Mouse (Mus musculus): ENCODE measurements around the gene Trim65.

The Trim65 gene

DNA sequence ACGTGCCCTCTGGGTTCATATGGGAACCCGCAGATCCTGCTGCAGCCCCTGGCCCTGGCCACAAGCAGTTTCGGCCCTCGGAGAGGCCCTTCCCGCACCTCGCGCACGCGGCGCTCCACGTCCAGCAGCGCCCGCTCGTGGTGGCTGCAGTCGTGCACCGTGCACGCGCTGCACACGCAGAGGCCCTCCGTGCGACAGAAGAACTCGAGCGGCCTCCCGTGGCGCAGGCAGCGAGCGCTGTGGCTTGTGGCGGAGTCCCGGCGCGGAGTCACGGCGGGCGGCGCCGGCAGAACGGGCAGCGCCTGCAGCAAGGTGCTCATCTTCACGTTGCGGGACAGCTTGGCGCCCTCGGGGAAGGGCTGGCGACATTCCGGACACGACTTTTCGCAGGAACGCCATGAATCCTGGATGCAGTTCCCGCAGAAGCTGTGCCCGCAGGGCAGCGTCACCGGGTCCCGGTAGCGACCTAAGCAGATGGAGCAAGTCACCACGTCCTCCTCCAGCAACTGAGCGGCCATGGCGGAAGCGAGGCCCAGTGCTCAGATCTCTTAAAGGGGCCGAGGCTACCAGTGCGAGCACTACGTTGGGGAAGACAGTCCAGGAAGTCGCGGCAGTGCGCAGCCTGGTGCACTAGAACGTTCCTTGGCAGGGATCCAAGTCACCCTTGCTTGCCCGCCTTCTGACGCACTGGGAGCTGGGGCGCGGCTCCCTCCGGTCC lies at the start of gene Trim65:
TSS of gene Trim65 (minus strand) at position 641 of the 718 bp plus-strand sequence.
- peak; percentile 73 for DNase-seq (ENCODE audit: low spot score)

DNA sequence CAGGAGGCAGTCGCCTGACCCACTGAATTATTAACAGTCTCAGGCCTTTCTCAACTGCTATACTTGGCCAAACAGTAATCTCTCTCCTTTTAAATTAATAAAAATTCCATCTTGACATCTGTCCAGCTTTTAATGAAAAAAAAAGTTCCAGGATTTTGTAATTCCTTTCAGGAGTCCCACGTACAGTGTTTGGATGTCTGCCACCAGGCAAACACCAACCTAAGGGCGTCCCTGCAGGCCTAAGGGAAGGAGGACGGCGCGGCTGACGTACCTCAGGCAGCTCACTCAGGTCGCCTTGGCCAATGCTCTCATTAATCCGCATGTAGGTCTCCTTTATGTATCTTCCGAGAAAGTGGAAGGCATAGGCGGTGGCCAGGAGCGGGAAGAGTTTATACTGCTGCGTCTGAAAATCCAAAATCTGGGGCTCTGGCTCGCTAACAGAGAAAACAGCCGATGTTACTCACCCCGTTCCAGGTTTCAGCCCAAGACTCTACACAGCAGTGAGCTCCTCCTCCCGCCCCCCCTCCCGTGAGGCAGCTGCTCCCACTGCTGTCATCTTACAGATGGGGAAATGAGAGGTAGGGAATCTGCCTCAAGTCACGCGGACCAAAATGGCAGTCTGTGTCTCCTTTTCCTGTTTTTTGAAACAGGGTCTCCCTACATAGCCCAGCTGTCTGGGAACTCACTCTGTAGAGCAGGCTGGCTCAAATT lies 47.6 kb upstream of the Trim65 start:
- no peak for DNase-seq (ENCODE audit: low spot score)

DNA sequence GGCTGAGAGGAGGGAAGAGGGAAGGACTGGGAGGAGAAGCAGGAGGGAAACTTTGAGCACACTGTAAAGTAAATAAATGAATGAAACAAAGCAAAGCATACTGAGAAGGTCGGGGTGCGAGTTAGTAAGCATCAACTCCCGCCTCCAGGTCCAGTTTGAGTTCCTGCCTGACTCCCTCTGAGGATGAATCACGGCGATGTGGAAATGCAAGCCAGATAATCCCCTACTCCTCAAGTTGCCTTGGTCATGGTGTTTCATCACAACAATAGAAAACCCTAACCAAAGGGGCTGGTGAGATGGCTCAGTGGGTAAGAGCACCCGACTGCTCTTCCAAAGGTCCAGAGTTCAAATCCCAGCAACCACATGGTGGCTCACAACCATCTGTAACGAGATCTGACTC lies 45.1 kb upstream of the Trim65 start:
- no peak for DNase-seq (ENCODE audit: low spot score)

DNA sequence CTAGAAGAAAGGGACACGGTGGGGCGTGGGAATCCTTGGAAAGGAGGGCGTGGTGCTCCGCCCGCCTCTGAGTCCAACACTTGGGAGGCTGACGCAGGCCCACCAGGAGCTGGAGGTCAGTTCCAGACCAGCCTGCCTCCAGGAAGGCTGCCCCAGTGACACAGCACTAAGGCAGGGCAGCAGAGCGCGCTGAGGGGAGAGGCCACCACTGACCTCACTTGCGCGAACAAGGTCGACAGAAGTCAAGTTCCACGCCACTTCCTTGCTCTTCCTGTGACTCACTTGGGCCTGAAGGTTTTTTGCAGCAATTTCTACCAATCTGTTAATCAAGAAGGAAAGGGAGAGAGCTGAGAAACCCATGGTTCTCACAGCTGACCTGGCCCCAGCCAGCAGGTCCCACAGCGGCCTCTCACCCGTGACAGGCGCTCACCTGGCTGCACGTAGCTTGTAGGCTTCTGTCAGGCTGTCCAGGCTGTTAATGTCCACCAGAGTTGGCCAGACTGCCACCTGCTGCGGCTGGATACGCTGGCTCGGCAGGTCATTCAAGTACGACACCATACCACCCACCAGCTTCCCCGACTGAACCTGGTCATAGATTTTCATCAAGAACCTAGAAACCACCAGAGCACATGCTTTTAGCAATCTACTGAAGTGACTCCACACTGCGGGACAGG lies 44.0 kb upstream of the Trim65 start:
- DNase-seq (ENCODE audit: low spot score) = no peak

DNA sequence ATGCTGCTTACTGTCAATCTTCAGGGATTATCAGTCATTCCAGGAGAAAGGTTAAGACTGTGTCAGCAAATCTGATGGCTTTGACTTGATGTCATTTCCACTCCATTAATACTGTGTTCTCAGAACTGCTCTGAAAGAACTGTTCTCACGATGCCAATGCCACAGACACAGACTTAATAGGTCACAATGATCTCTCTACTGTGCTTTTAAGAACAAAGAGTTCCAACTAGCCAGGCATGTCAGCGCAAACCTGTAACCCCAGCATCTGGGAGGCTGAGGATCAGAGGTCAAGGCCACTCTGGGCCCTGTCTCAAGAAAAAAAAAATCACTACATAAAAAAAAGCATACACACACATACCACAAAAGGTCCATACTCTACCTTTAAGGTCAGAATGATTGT lies 41.0 kb upstream of the Trim65 start:
- no peak for DNase-seq (ENCODE audit: low spot score)

DNA sequence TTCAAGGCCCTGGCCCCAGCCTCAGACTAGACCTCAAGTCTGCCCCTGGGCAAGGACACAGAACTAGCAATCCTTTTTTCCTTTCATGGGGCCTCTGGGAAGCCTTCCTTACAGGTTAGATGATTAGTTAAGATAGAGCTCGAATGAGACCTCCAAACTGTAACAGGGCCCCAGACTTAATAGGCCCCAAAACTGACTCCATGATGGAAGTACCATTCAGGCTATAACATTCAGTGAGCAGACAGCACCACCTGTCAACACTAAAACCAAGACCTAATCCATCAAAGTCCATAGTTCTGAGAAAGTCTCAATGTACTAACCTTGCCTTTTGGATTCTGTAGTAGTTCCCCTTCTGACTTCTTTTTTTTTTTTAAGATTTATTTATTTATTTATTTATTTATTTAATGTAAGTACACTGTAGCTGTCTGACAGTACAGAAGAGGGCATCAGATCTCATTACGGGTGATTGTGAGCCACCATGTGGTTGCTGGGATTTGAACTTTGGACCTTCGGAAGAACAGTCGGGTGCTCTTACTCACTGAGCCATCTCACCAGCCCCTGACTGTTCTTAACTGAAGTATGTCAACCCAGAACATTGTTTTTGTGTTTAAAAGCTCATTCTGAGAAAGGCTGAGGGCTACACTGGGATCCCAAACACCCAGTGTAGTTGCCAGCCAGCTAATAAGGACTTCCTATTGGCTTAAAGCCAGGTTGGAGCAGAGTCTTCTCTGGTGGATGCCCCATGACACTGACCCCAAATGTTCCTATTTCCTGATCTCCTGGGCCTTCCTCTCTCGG lies 39.3 kb upstream of the Trim65 start:
- no peak for DNase-seq (ENCODE audit: low spot score)

DNA sequence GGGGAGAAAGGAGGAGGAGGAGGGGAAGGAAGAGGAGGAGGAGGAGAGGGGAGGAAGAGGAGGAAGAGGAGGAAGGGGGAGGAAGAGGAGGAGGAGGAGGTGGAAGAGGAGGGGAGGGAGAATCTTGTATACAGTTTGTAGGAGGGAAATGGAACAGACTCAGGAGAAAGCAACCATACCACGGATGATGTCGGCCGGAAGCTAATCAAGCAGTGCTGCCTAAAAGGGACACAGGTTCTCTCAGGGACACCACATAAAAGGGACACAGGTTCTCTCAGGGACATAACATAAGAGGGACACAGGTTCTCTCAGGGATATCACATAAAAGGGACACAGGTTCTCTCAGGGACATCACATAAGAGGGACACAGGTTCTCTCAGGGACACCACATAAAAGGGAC lies 38.3 kb upstream of the Trim65 start:
- no peak for DNase-seq (ENCODE audit: low spot score)

DNA sequence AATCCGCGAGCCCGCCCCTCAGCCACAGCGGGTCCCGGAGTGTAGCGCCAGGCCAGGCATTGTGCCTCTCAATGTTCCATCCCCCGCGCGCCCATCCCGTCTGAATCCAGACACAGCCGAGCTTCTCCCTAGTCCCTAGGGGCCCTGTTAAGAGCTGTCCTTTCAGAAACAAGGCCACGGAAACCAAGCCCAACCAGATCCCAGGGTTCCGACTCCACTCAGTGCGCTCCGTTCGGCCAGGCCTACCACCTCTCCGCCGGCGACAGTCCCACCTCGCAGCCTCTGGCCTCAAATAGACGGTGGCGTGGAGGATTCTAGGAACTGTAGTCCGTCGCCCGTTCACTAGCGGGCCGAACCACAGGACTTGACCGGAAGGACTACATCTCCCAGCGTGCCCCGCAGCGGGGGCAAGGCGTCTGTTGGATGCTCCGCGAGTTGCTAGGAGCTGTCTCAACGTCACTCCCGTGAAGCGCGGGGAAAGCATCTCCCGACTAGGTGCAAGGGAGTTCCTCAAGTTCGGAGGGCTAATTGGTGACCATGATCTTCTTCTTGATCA lies 37.0 kb upstream of the Trim65 start, which contains the start of gene Fbf1:
TSS of gene Fbf1 (minus strand) at position 283 of the 556 bp plus-strand sequence.
- DNase-seq (ENCODE audit: low spot score) = peak; percentile 94

DNA sequence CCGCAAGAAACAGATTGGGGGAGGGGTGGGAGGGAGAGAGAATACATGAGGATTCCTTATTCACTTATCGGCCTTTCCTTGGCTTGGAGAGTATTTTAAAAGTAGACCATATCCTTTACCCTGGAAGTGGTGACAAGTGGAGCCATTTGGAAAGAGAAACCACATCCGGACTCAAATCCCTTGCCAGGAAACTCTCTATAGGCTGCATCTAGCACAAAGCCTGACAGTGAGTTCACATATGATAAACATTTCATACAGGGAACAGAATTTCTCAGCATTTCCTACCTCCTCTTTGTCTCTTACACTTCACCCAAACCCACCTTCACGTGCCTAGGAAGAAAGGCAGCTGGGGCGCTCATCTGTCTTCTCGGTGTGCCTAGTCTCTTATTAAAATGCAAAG lies 36.3 kb upstream of the Trim65 start:
- no peak for DNase-seq (ENCODE audit: low spot score)

DNA sequence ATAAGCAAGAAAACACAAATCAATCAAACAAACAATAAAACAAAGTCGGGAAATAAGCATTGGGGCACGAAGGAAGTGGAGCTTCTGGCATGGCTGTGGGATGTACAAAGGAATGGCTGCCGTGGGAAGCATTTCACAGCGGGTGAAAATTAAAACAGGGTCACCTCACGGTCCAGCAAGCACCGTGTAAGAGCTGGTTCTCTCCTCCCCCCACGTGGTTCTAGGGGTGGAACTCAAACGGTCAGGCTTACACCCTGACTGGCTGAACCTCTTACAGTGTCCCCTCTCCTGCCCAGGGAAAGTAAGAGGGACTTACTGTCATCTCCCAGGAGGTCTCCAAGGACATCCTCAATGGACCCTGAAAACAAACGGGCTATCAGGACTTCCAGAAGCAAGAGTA lies 32.1 kb upstream of the Trim65 start:
- no peak for DNase-seq (ENCODE audit: low spot score)

DNA sequence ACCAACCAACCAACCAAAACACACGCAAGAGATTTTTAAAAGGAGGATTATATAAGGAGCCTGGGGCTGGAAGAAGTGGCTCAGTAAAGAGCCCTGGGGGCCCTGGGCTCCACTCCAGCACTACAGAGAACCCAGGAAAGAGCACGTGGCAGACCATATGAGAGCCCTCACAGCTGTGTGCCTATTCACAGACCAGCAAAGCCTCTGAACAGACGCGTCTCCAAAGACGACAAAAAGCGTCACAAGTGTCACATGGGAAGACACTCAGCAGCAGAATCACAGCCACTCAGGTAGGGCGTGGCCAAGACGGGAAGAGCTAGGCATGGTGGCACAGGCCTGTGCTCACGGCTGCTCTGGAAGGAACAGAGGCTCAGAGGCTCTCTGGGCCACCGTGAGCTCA lies 31.2 kb upstream of the Trim65 start:
- DNase-seq (ENCODE audit: low spot score) = peak; percentile 63

DNA sequence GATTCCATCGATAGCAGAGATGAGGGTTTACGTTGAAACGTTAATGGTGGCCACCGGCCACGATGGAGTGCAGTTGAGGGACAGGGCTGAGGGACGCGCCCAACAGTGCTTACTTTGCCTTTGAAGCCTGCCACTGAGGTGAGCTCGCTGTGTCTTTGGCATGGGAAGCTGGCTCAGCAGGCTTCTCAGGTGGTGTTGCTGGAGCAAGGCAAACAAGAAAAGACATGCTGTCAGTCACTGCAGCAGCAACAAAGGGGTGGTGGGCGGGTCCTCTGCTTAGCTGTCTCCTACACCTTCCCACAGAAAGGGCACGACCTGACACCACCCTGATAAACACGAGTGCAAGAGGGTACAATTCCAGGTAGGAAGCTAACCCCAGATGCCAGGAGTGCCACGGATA lies 30.4 kb upstream of the Trim65 start:
- no peak for DNase-seq (ENCODE audit: low spot score)

DNA sequence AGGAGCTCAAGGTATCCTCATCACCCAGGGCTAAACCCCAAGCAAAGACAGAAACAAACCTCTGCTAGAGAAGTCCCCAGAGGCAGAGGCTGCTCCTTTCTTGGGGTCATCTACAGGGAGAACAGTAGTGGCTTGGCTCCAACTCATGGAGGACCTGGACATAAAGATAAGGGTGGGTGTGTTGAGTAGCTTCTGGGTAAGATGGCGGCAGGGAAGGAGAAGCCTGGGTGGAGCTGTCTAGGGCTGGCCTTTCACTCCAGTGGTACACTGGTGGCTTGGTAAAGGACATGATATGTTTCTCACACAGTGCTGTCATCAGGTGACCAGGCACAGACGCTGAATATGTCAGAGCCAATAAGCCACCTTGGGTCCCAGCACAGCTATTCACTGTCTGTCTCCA lies 20.0 kb upstream of the Trim65 start:
- DNase-seq (ENCODE audit: low spot score) = no peak

DNA sequence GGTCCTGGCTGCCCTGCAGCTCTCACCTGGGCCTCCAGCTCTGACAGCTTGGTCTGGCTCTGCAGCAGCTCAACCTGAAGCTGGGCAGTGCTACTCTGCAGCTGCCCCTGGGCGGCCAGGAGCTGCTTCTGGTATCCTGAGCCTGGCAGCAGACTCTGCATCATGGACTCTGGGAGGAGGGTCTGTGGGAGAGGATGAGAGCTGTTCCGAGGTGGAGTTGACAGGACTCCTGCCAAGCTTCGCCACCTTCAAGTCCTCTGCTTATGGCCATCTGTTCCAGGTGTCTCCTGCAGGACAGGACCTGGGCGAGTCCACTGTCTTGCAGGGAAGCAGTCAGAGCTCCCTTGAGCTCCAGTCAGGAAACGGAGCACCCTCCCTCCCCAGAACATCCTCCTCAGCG lies 18.4 kb upstream of the Trim65 start:
- DNase-seq (ENCODE audit: low spot score) = no peak

DNA sequence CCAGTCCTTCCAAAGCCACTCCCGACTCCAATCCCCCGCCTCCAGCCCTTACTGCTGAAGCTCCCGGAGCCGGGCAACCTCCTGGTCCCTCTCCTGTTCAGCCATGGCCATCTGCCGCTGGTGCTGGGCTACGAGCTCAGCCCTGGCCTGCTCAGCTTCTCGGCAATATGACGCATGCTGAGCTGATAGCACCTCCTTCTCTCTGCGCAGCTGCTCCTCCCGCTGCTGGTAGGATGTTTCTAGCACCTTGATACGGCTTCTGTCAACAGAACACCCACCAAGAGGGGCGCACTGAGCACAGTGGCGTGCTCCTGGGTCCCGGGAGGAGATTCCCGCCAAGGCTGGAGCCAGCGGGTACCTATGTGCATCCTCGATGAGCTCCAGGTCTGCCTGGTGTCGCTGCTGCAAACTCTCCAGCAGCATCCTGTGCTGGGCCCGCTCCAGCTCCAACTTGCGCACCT lies 17.9 kb upstream of the Trim65 start:
- DNase-seq (ENCODE audit: low spot score) = no peak

DNA sequence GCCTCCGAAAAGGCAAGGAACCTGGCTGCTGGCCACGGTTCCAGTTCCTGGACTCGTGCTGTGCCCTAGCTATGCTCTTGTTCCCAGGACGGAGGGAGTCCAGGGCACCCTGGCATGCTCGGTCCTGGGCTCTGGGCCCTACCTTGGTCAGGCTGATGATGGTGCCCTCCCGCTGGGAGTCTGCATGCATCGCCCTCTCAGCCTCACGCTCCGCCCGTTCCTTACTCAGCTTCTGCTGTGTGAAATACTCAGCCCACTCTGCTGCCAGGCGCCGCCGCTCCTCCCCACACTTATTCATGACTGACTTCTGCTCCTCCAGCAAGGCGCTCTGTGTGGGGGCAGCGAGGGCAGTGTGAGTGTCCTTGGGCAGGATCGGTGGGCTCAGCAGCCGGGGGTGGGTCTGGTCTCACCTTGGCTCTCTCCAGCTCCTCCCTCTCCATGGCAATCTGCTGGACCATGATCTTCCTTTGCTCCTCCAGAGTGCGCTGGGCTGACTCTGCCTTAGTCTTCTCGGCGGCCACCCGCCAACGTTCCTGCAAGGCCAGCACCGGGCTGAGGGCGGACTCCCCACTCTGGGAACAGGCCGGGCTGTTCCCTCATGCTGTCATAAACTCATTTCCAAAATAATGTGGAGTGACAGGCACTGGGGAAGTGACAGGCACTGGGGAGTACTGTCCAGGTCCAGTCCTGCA lies 15.5 kb upstream of the Trim65 start:
- DNase-seq (ENCODE audit: low spot score) = peak; percentile 47

DNA sequence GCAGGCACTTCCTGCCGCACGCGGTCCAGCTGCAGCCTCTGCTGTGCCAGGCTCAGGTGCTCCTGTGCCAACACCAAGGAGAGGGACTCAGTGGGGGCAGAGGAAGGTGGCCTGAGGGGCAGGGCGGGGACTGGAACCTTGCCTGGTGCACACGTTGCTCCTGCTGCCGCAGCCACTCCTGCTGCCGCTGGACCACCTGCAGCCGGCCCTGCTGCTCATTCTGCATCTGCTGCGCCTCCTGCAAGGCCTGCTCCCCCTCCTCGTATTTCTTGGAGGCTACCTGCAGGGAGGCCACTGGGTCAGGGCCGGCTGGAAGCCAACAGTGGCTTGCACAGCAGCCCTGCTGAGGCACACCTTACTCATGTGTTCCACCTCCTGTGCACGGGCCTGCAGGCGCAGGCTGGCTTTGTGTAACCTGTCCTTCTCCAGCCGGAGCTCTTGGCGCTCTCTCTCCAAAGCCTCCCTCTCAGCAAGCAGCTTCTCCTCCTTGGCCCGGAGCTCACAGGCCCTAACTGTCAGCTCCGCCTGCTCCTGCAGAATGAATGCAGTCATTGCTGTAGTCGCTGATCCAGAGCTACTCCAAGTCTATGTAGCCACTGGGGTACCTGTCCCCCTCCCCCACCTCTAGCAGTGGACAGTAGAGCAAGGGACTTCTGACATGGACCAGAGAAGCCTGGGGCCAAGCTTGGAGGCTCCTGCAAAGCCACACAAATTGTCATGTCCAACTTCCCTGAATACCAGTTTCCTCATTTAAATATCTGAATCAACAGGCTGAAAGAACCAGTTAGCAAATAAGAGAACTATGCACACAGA lies 14.8 kb upstream of the Trim65 start:
- no peak for DNase-seq (ENCODE audit: low spot score)

DNA sequence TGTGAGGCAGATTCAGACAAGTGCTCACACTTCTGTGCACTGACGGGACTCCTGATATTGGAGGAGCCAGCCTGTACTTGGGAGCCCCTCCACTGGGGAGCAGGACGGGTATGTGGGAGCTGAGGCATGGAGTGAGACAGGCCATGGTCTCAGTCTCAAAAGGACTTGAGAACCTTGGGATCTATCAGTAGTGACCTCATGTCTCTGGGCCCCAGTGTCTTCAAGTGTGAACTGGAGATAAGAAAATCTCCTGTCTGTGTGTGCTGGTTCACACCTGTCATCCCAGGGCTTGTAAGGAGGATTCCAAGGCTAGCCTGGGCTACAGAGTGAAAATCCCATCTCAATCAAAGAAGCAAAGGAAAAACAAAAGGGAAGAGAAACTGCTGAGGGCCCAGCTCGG lies 12.5 kb upstream of the Trim65 start:
- no peak for DNase-seq (ENCODE audit: low spot score)

DNA sequence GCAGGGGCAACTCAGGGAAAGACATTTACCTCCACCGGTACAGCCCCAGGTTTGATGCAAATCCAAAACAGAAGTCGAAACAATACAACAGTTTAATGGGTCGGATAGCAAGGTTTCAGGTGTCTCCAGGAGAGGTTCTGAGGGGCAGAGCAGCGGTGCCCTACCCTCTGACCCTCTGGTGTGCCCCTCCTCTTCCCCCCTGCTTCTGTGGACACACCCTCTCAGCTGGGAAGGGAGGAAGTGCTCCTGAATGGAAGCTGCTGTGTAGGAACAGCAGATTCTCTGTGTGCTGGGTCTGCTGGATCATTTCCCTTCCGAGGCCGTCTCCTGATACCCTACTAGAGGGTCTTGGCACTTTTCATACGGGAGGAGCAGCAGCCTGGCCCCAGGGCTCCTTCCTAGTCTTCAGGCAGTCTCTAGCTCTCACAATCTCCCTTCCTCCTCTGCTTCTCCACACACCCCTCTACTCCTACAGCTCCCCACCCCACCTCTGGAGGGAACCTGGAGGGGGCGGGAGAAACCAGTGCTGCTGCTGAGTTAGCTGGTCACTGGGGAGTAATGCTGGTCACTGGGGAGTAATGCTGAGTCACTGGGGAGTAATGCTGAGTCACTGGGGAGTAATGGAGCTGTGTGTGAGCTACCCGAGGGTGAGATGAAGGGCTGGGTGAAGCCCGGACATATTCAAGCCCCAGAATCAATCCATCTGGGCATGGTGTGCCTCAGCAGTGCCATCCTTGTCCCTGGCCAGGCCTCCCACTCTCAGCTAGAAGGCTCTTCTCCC lies 11.5 kb upstream of the Trim65 start:
- DNase-seq (ENCODE audit: low spot score) = no peak

Measured in left cerebral cortex, adult 11 months (tissue).